Mouse (Mus musculus) liver, embryonic 14.5 days (tissue): ENCODE measurements around the gene Lrrc3. TPM values are rescaled to one million over a fixed set of nuclear protein-coding genes. Genes with fewer than 3 reads are reported as not detected.

ENCODE experiments used
- ATAC-seq: fragments of 200-750 bp; cut with Nextera tagmentation; 2 replicates; pipeline ENCODE4 v1.8.0; 2017; ENCODE audit warnings: moderate number of reproducible peaks, mild to moderate bottlenecking, moderate library complexity; ENCODE audit not compliant: insufficient read depth
- DNase-seq, 3 experiments: peaks; one replicate each; pipeline ENCODE4 v3.0.0-alpha.2; 2012 to 2013; ENCODE audit warnings: low read depth in 3 of 3, low spot score in 3 of 3
- H3K27ac ChIP-seq: fragments of 300-500 bp; sonication (generic); 2 replicates; pipeline ENCODE4 v1.5.1; 2014; ENCODE audit warnings: moderate library complexity, mild to moderate bottlenecking, control low read depth, inconsistent platforms
- H3K27me3 ChIP-seq: fragments of 300-500 bp; sonication (generic); 2 replicates; pipeline ENCODE4 v1.6.1; 2014; ENCODE audit warnings: mild to moderate bottlenecking, low read length, moderate library complexity; ENCODE audit not compliant: control insufficient read depth, insufficient read depth
- H3K36me3 ChIP-seq: fragments of 300-500 bp; sonication (generic); replicated peaks from 2 replicates; pipeline ENCODE4 v1.6.1; 2014; ENCODE audit warnings: low read depth; ENCODE audit not compliant: control insufficient read depth, insufficient read depth
- H3K4me1 ChIP-seq, 2 experiments: fragments of 200-500 bp in 1 of 2; fragments of 300-500 bp in 1 of 2; sonication (generic) in 1 of 2; replicated peaks; 2 replicates each; pipeline ENCODE4 v1.6.1; 2012 to 2014; ENCODE audit warnings: antibody characterized with exemption in 1 of 2, inconsistent platforms in 1 of 2, low read length in 1 of 2; ENCODE audit not compliant: control insufficient read depth in 2 of 2, insufficient read depth in 2 of 2
- H3K4me2 ChIP-seq: fragments of 300-500 bp; sonication (generic); 2 replicates; pipeline ENCODE4 v1.6.1; 2014; ENCODE audit warnings: low read depth, mild to moderate bottlenecking, control low read depth, moderate library complexity
- H3K4me3 ChIP-seq, 2 experiments: fragments of 200-500 bp in 1 of 2; fragments of 300-500 bp in 1 of 2; sonication (generic) in 1 of 2; 2 replicates each; pipeline ENCODE4 v1.5.1; 2012 to 2014; ENCODE audit warnings: low read depth in 2 of 2, low read length in 2 of 2, mild to moderate bottlenecking in 2 of 2, control low read depth in 1 of 2, inconsistent platforms in 1 of 2, moderate library complexity in 1 of 2; ENCODE audit not compliant: insufficient read depth in 1 of 2
- H3K9ac ChIP-seq: fragments of 300-500 bp; sonication (generic); replicated peaks from 2 replicates; pipeline ENCODE4 v1.6.1; 2014; ENCODE audit warnings: mild to moderate bottlenecking, control low read depth, moderate library complexity
- H3K9me3 ChIP-seq: fragments of 300-500 bp; sonication (generic); 2 replicates; pipeline ENCODE4 v1.6.1; 2016; ENCODE audit warnings: low read length, mixed read lengths; ENCODE audit not compliant: control insufficient read depth
- CTCF ChIP-seq: IDR thresholded peaks from 2 replicates; pipeline ENCODE4 v1.5.1; 2016; ENCODE audit warnings: antibody characterized with exemption, low read depth, control low read depth
- EP300 ChIP-seq: IDR thresholded peaks from 2 replicates; pipeline ENCODE4 v1.6.1; 2016; ENCODE audit warnings: antibody characterized with exemption, low read depth
- WGBS: fragments of 180-500 bp; shearing (Covaris S2); extraction: QIAGEN DNeasy Blood & Tissue Kit; methylation state at CpG from one replicate; pipeline ENCODE4 v1.1.7; 2014; ENCODE audit not compliant: insufficient replicate concordance; 5-methylcytosine and 5-hydroxymethylcytosine counted together
- polyA plus RNA-seq, 2 experiments: library from polyadenylated mRNA; depleted of rRNA in 1 of 2; stranded (reverse) in 1 of 2; unstranded in 1 of 2; fragments of >200 nt; fragmentation: Nextera tagmentation in 1 of 2; extraction: Ambion mirVana in 1 of 2; gene quantifications; 2 replicates each; pipeline versions ENCODE4 v1.2.1 to v1.2.3; 2012 to 2014

Gene Lrrc3
- polyA plus RNA-seq, 2 experiments: 6.7 to 8.0 TPM

DNA sequence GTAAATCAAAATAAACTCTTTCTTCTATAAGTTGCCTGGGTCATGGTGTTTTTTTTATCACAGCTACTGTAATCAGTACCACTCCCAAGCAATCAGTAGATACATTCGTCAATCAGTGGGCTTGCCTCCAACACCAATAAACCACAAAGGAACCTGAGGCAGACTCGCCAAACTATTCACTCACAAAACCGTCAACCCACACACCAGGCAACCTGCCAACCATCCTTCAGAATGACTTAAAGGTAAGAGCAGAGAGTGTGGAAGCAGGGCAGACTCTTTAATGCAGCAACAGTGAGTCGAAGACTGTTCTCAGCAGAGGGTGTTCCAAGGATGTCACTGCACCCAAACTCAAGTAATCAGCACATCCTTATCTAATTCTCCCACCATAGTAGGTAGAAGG is 20.3 kb upstream of the Lrrc3 start:
- H3K9me3 ChIP-seq: no peaks in the 10 kb centered on the region
- WGBS: 51% methylated on average over 4 of the region's 4 CpGs
- no peaks in the 10 kb centered on the region for H3K27me3 ChIP-seq
- H3K4me3 ChIP-seq: no peak overlapping the region
- TF ChIP-seq CTCF: no peak
- no peak for TF ChIP-seq EP300
- no peaks in the 10 kb centered on the region for H3K4me1 ChIP-seq
- H3K4me2 ChIP-seq: no peak overlapping the region
- DNase-seq: no peak
- no peak overlapping the region for H3K9ac ChIP-seq
- no peak for ATAC-seq
- H3K27ac ChIP-seq: no peak overlapping the region
- no peaks in the 10 kb centered on the region for H3K36me3 ChIP-seq

- Histone ChIP-seq H3K4me2 (no peak overlapping the region), H3K9ac (no peak overlapping the region), H3K27me3 (no peaks in the 10 kb centered on the region), H3K9me3 (no peaks in the 10 kb centered on the region), H3K4me3 (no peak overlapping the region), H3K36me3 (no peaks in the 10 kb centered on the region), H3K4me1 (no peaks in the 10 kb centered on the region), H3K27ac (no peak overlapping the region)
- TF ChIP-seq EP300 (no peak), CTCF (no peak)
- ATAC-seq (no peak), DNase-seq (no peak)
- 63% methylated on average over 5 of the region's 5 CpGs for WGBS
Observed at GRCm38 (mm10) chr10:77921009-77921408, 18.7 kb upstream of the Lrrc3 start.

DNA sequence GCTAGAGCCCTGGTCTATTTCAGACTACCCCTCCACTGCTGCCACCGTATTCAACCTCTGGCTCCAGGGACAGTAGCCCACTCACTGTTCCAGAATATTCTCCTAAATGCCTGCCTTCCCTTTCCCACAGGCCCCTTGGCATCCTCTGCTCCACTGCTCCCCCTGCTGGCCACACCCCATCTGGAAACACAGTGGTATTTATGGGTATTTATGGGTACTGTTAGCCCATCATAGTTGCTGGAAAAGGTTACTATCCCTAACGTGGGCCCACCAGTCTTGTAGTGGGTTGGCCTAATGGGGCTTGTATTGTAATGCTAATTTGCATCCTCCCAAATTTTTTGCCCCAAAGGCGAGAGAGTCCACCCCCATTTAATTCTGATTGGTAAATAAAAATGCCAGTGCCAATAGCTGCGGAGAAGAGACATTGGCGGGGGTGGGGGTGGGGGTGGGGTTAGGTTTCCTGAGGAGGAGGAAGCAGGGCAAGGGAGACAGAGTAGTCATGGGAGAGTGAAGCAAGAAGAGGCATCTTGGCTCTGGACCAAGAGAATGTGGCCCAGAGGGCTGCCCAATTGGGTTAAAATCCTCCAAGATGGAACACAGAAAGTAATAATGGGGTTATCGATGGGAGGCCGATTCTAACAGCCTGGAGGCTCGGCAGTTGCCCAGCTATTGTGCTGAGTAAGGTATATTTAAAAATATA is 14.4 kb upstream of the Lrrc3 start:
- H3K27me3 ChIP-seq: no peaks in the 10 kb centered on the region
- no peak overlapping the region for H3K9ac ChIP-seq
- ATAC-seq: no peak
- H3K4me3 ChIP-seq: no peak overlapping the region
- no peaks in the 10 kb centered on the region for H3K36me3 ChIP-seq
- H3K27ac ChIP-seq: no peak overlapping the region
- peak in 1 of 3 experiments; percentile 7 for DNase-seq
- no peak overlapping the region for H3K4me2 ChIP-seq
- TF ChIP-seq CTCF (peak; percentile 90), EP300 (no peak)
- H3K4me1 ChIP-seq: no peaks in the 10 kb centered on the region
- WGBS: 50% methylated on average over 8 of the region's 8 CpGs
- no peaks in the 10 kb centered on the region for H3K9me3 ChIP-seq

GRCm38 (mm10) chr10:77913292-77913691 is 11.0 kb upstream of the Lrrc3 start:
- Histone ChIP-seq H3K27ac (no peak overlapping the region), H3K9me3 (no peaks in the 10 kb centered on the region), H3K4me2 (no peak overlapping the region), H3K36me3 (no peaks in the 10 kb centered on the region), H3K27me3 (no peaks in the 10 kb centered on the region), H3K9ac (no peak overlapping the region), H3K4me1 (no peaks in the 10 kb centered on the region), H3K4me3 (no peak overlapping the region)
- TF ChIP-seq CTCF: no peak
- no peak for TF ChIP-seq EP300
- ATAC-seq (no peak), DNase-seq (no peak)
- WGBS: 56% methylated on average over 4 of the region's 4 CpGs

DNA sequence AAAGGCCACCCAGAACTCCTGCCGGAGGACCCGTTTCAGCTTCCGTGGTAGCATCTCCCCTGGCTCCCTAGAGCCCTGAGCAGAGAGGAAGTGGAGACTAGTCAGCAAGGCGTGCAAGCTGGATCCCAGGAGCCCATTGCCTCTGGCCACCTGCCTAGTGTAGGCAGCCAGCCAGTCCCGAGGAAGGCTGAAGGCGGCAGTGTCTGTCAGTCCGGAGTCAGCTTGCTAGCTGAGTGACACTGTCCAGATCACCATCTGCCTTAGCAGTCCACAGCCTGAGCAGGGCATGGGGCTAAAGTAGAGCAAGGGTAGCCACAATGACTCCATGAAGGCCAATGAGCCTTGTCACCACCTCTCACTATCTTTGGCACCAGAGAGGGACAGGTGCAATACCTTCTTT is 10.3 kb upstream of the Lrrc3 start:
- TF ChIP-seq EP300 (no peak), CTCF (no peak)
- WGBS: 59% methylated on average over 7 of the region's 7 CpGs
- no peak overlapping the region for H3K27ac ChIP-seq

More for the DNA sequence above, 10.3 kb upstream of the Lrrc3 start:
- Histone ChIP-seq H3K9me3 (no peaks in the 10 kb centered on the region), H3K4me2 (no peak overlapping the region), H3K4me3 (no peak overlapping the region), H3K9ac (no peak overlapping the region), H3K27me3 (no peaks in the 10 kb centered on the region), H3K4me1 (no peaks in the 10 kb centered on the region), H3K36me3 (no peaks in the 10 kb centered on the region)
- ATAC-seq: no peak
- no peak for DNase-seq
